Mouse (Mus musculus): ENCODE measurements around the gene Il10rb. TPM values are rescaled to one million over a fixed set of nuclear protein-coding genes. Genes with fewer than 3 reads are reported as not detected.
"Not testable (repeated sequence)": the region's sequence is repeated elsewhere in the genome, so short reads cannot be mapped to it uniquely, and the experiment has no call there.

Gene Il10rb
- polyA plus RNA-seq, 2 experiments, result 16.5 to 24.3 TPM

GRCm38 (mm10) chr16:91428259-91428865 lies 22.4 kb downstream of the Il10rb start:
- ATAC-seq (ENCODE audit: low FRiP score, low read depth) (no peak), DNase-seq (ENCODE audit: low spot score) (no peak)
- H3K27me3 ChIP-seq (ENCODE audit: control insufficient read depth, insufficient read depth, low read length), result no peaks in the 10 kb centered on the region
- H3K9ac ChIP-seq (ENCODE audit: low read depth, low read length, severe bottlenecking), result no peak overlapping the region
- WGBS, result 68% methylated on average over 8 of the region's 8 CpGs
- H3K4me3 ChIP-seq (replicated peaks; ENCODE audit: low read length), result no peak overlapping the region
- peaks cover 6% of the 10 kb centered on the region for H3K36me3 ChIP-seq (ENCODE audit: control insufficient read depth, insufficient read depth, low read length)
- H3K4me2 ChIP-seq (replicated peaks; ENCODE audit: low read depth, low read length, severe bottlenecking), result no peak overlapping the region
- H3K9me3 ChIP-seq (ENCODE audit: control insufficient read depth, low read length), result no peaks in the 10 kb centered on the region
- 0 out of 2 replicates have a peak, but pooled peaks cover 3% of the 10 kb centered on the region for H3K4me1 ChIP-seq (ENCODE audit: control insufficient read depth, insufficient read depth, low read length)
- TF ChIP-seq POLR2A (IDR thresholded peaks at IDR 0.05; ENCODE audit: borderline replicate concordance, extremely low read depth, insufficient read depth, insufficient read length), result no peak
- H3K27ac ChIP-seq (replicated peaks; ENCODE audit: low read depth, low read length), result no peak overlapping the region

GRCm38 (mm10) chr16:91432720-91433328 lies 26.9 kb downstream of the Il10rb start:
- Histone ChIP-seq H3K27ac (replicated peaks; ENCODE audit: low read depth, low read length) (no peak overlapping the region), H3K27me3 (ENCODE audit: control insufficient read depth, insufficient read depth, low read length) (no peaks in the 10 kb centered on the region)

GRCm38 (mm10) chr16:91433329-91433933 lies 27.5 kb downstream of the Il10rb start:
- WGBS, result 57% methylated on average over 8 of the region's 8 CpGs
- no peak for TF ChIP-seq POLR2A (IDR thresholded peaks at IDR 0.05; ENCODE audit: borderline replicate concordance, extremely low read depth, insufficient read depth, insufficient read length)
- Histone ChIP-seq H3K4me1 (ENCODE audit: control insufficient read depth, insufficient read depth, low read length) (0 out of 2 replicates have a peak, but pooled peaks cover 3% of the 10 kb centered on the region), H3K27me3 (ENCODE audit: control insufficient read depth, insufficient read depth, low read length) (no peaks in the 10 kb centered on the region), H3K9me3 (ENCODE audit: control insufficient read depth, low read length) (no peaks in the 10 kb centered on the region), H3K27ac (replicated peaks; ENCODE audit: low read depth, low read length) (no peak overlapping the region), H3K36me3 (ENCODE audit: control insufficient read depth, insufficient read depth, low read length) (no peaks in the 10 kb centered on the region), H3K9ac (ENCODE audit: low read depth, low read length, severe bottlenecking) (no peak overlapping the region), H3K4me3 (replicated peaks; ENCODE audit: low read length) (no peak overlapping the region), H3K4me2 (replicated peaks; ENCODE audit: low read depth, low read length, severe bottlenecking) (no peak overlapping the region)
- ATAC-seq (ENCODE audit: low FRiP score, low read depth) (no peak), DNase-seq (ENCODE audit: low spot score) (no peak)

More at GRCm38 (mm10) chr16:91432720-91433328, 26.9 kb downstream of the Il10rb start:
- no peak overlapping the region for H3K4me3 ChIP-seq (replicated peaks; ENCODE audit: low read length)
- H3K4me1 ChIP-seq (ENCODE audit: control insufficient read depth, insufficient read depth, low read length), result 0 out of 2 replicates have a peak, but pooled peaks cover 3% of the 10 kb centered on the region
- ATAC-seq (ENCODE audit: low FRiP score, low read depth), result no peak
- no peak overlapping the region for H3K9ac ChIP-seq (ENCODE audit: low read depth, low read length, severe bottlenecking)
- no peak for DNase-seq (ENCODE audit: low spot score)
- H3K36me3 ChIP-seq (ENCODE audit: control insufficient read depth, insufficient read depth, low read length), result no peaks in the 10 kb centered on the region
- H3K4me2 ChIP-seq (replicated peaks; ENCODE audit: low read depth, low read length, severe bottlenecking), result no peak overlapping the region
- no peak for TF ChIP-seq POLR2A (IDR thresholded peaks at IDR 0.05; ENCODE audit: borderline replicate concordance, extremely low read depth, insufficient read depth, insufficient read length)
- WGBS, result 23% methylated on average over 5 of the region's 5 CpGs
- no peaks in the 10 kb centered on the region for H3K9me3 ChIP-seq (ENCODE audit: control insufficient read depth, low read length)

- no peak overlapping the region for H3K9ac ChIP-seq (ENCODE audit: low read depth, low read length, severe bottlenecking)
- H3K27ac ChIP-seq (replicated peaks; ENCODE audit: low read depth, low read length), result no peak overlapping the region
- H3K4me2 ChIP-seq (replicated peaks; ENCODE audit: low read depth, low read length, severe bottlenecking), result no peak overlapping the region
- WGBS, result 89% methylated on average over 3 of the region's 3 CpGs
- H3K27me3 ChIP-seq (ENCODE audit: control insufficient read depth, insufficient read depth, low read length), result no peaks in the 10 kb centered on the region
- H3K4me3 ChIP-seq (replicated peaks; ENCODE audit: low read length), result no peak overlapping the region
- H3K9me3 ChIP-seq (ENCODE audit: control insufficient read depth, low read length), result no peaks in the 10 kb centered on the region
- H3K4me1 ChIP-seq (ENCODE audit: control insufficient read depth, insufficient read depth, low read length), result 0 out of 2 replicates have a peak, but pooled peaks cover 3% of the 10 kb centered on the region
- ATAC-seq (ENCODE audit: low FRiP score, low read depth), result no peak
- no peaks in the 10 kb centered on the region for H3K36me3 ChIP-seq (ENCODE audit: control insufficient read depth, insufficient read depth, low read length)
- no peak for TF ChIP-seq POLR2A (IDR thresholded peaks at IDR 0.05; ENCODE audit: borderline replicate concordance, extremely low read depth, insufficient read depth, insufficient read length)
- DNase-seq (ENCODE audit: low spot score), result no peak
Observed at GRCm38 (mm10) chr16:91434119-91434518, 28.2 kb downstream of the Il10rb start.

GRCm38 (mm10) chr16:91438081-91438480 lies 32.1 kb downstream of the Il10rb start:
- Histone ChIP-seq H3K4me2 (replicated peaks; ENCODE audit: low read depth, low read length, severe bottlenecking) (no peak overlapping the region), H3K36me3 (ENCODE audit: control insufficient read depth, insufficient read depth, low read length) (no peaks in the 10 kb centered on the region), H3K27me3 (ENCODE audit: control insufficient read depth, insufficient read depth, low read length) (no peaks in the 10 kb centered on the region), H3K4me1 (ENCODE audit: control insufficient read depth, insufficient read depth, low read length) (0 out of 2 replicates have a peak, but pooled peaks cover 3% of the 10 kb centered on the region), H3K9me3 (ENCODE audit: control insufficient read depth, low read length) (no peaks in the 10 kb centered on the region), H3K27ac (replicated peaks; ENCODE audit: low read depth, low read length) (no peak overlapping the region), H3K9ac (ENCODE audit: low read depth, low read length, severe bottlenecking) (no peak overlapping the region), H3K4me3 (replicated peaks; ENCODE audit: low read length) (no peak overlapping the region)
- no peak for ATAC-seq (ENCODE audit: low FRiP score, low read depth)
- no peak for TF ChIP-seq POLR2A (IDR thresholded peaks at IDR 0.05; ENCODE audit: borderline replicate concordance, extremely low read depth, insufficient read depth, insufficient read length)
- 59% methylated on average over 3 of the region's 3 CpGs for WGBS
- DNase-seq (ENCODE audit: low spot score), result no peak

- not testable (repeated sequence) for H3K27ac ChIP-seq (replicated peaks; ENCODE audit: low read depth, low read length); H3K4me3 ChIP-seq (replicated peaks; ENCODE audit: low read length); H3K27me3 ChIP-seq (ENCODE audit: control insufficient read depth, insufficient read depth, low read length); H3K4me1 ChIP-seq (ENCODE audit: control insufficient read depth, insufficient read depth, low read length); H3K4me2 ChIP-seq (replicated peaks; ENCODE audit: low read depth, low read length, severe bottlenecking); H3K9ac ChIP-seq (ENCODE audit: low read depth, low read length, severe bottlenecking); ATAC-seq (ENCODE audit: low FRiP score, low read depth); H3K9me3 ChIP-seq (ENCODE audit: control insufficient read depth, low read length); DNase-seq (ENCODE audit: low spot score); H3K36me3 ChIP-seq (ENCODE audit: control insufficient read depth, insufficient read depth, low read length)
- WGBS, result 75% methylated on average over 1 of the region's 1 CpGs
Observed at GRCm38 (mm10) chr16:91438599-91438998, 32.6 kb downstream of the Il10rb start.

Data from limb, embryonic 14.5 days (tissue).